Mouse (Mus musculus) heart, embryonic 14.5 days (tissue): Measurements from ENCODE around the gene Rrbp1. TPM values are rescaled to one million over a fixed set of nuclear protein-coding genes. Genes with fewer than 3 reads are reported as not detected.

Experiments
- ATAC-seq: fragments of 200-750 bp; cut with Nextera tagmentation; 2 replicates; pipeline ENCODE4 v1.8.0; 2017; ENCODE audit warnings: low read depth, moderate TSS enrichment; ENCODE audit not compliant: insufficient number of reproducible peaks, insufficient read depth, low FRiP score
- H3K27ac ChIP-seq, 2 experiments: fragments of 200-500 bp in 1 of 2; fragments of 300-500 bp in 1 of 2; sonication (generic) in 1 of 2; replicated peaks in 1 of 2; 2 replicates each; pipeline ENCODE4 v1.5.1; 2012 to 2014; ENCODE audit warnings: low read depth in 2 of 2, low read length in 2 of 2, control low read depth in 1 of 2, mild to moderate bottlenecking in 1 of 2, mixed read lengths in 1 of 2; ENCODE audit not compliant: control insufficient read depth in 1 of 2, insufficient read depth in 1 of 2
- H3K27me3 ChIP-seq: fragments of 300-500 bp; sonication (generic); 2 replicates; pipeline ENCODE4 v1.6.1; 2014; ENCODE audit warnings: mild to moderate bottlenecking, low read length, control low read depth; ENCODE audit not compliant: control insufficient read depth, insufficient read depth
- H3K36me3 ChIP-seq: fragments of 300-500 bp; sonication (generic); 2 replicates; pipeline ENCODE4 v1.6.1; 2014; ENCODE audit warnings: mild to moderate bottlenecking, control low read depth, low read length, mixed read lengths; ENCODE audit not compliant: control insufficient read depth, insufficient read depth
- H3K4me1 ChIP-seq, 2 experiments: fragments of 200-500 bp in 1 of 2; fragments of 300-500 bp in 1 of 2; sonication (generic) in 1 of 2; 2 replicates each; pipeline ENCODE4 v1.6.1; 2012 to 2014; ENCODE audit warnings: low read length in 2 of 2, control low read depth in 1 of 2, mixed read lengths in 1 of 2; ENCODE audit not compliant: control insufficient read depth in 2 of 2, insufficient read depth in 2 of 2
- H3K4me2 ChIP-seq: fragments of 300-500 bp; sonication (generic); 2 replicates; pipeline ENCODE4 v1.6.1; 2014; ENCODE audit warnings: mild to moderate bottlenecking, low read length
- H3K4me3 ChIP-seq, 2 experiments: fragments of 200-500 bp in 1 of 2; fragments of 300-500 bp in 1 of 2; sonication (generic) in 1 of 2; 2 replicates each; pipeline ENCODE4 v1.5.1; 2012 to 2014; ENCODE audit warnings: low read length in 2 of 2, mild to moderate bottlenecking in 2 of 2, control low read depth in 1 of 2, low read depth in 1 of 2, moderate library complexity in 1 of 2; ENCODE audit not compliant: control insufficient read depth in 1 of 2, insufficient read depth in 1 of 2
- H3K9ac ChIP-seq: fragments of 300-500 bp; sonication (generic); 2 replicates; pipeline ENCODE4 v1.6.1; 2014; ENCODE audit warnings: mild to moderate bottlenecking, low read length
- H3K9me3 ChIP-seq: fragments of 300-500 bp; sonication (generic); 2 replicates; pipeline ENCODE4 v1.6.1; 2016; ENCODE audit warnings: low read length, control low read depth; ENCODE audit not compliant: control insufficient read depth
- WGBS: fragments of 180-500 bp; shearing (Covaris S2); extraction: QIAGEN DNeasy Blood & Tissue Kit; methylation state at CpG from one replicate; pipeline ENCODE4 v1.1.7; 2014; 5-methylcytosine and 5-hydroxymethylcytosine counted together
- polyA plus RNA-seq: library from polyadenylated mRNA; unstranded; fragments of >200 nt; fragmentation: Nextera tagmentation; extraction: Ambion mirVana; gene quantifications from 2 replicates; pipeline ENCODE4 v1.2.1, GENCODE M21; 2014

The Rrbp1 gene
- polyA plus RNA-seq, 1 experiment from 2014 or later: 61.8 TPM

DNA sequence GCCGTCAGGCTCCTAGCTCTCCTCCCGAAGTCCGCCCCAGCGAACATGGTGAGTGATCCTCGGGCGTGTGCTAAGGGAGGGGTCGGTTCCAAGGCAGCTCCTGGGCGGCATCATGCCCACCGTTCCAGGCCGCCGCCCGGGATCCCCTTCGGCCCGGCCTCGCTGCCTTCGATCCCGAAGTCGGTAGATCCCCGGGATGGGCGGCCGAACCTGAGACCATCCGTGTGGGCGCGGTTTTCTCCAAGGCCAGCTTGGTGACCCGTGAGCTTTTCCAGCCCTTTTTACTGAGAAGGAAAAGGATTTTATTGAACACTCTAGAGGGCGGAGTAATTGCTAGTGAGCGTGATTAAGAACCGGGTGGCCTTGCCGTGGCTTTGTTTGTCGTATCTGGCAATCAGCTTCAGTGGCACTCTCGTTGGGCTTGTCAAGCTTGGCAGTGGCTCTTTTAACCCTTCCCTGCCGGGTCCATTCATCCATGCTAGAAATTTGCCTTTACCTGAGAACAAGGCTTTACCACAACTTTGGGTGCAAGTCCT lies 95.4 kb downstream of the Rrbp1 start:
- H3K4me2 ChIP-seq: peak overlapping the region; percentile 63
- no peaks in the 10 kb centered on the region for H3K27me3 ChIP-seq
- under 1% methylated on average over 32 of the region's 32 CpGs for WGBS
- no peaks in the 10 kb centered on the region for H3K9me3 ChIP-seq
- 0 out of 2 replicates have a peak, but pooled peaks have one; percentile 0 for ATAC-seq
- no peaks in the 10 kb centered on the region for H3K36me3 ChIP-seq
- peak overlapping the region; percentile 99 for H3K9ac ChIP-seq
- H3K27ac ChIP-seq: peak overlapping the region; percentile 98 to 100
- peak overlapping the region; percentile 93 to 94 for H3K4me3 ChIP-seq
- H3K4me1 ChIP-seq: peaks cover 5 to 35% of the 10 kb centered on the region in 2 experiments

GRCm38 (mm10) chr2:143914760-143915599 lies 96.1 kb downstream of the Rrbp1 start, which contains the start of gene Dstn:
Gene Dstn, plus strand, starts transcription at chr2:143915320.
- under 1% methylated on average over 68 of the region's 71 CpGs for WGBS
- Histone ChIP-seq H3K4me2 (peak within 1 kb of the TSS; percentile 63), H3K4me1 (peaks cover 5 to 30% of the 10 kb centered on the region in 2 experiments), H3K9me3 (no peaks in the 10 kb centered on the region), H3K27ac (peak within 1 kb of the TSS; percentile 98 to 100), H3K27me3 (no peaks in the 10 kb centered on the region), H3K36me3 (no peaks in the 10 kb centered on the region), H3K4me3 (peak within 1 kb of the TSS; percentile 93 to 94), H3K9ac (peak within 1 kb of the TSS; percentile 99)
- ATAC-seq: peak; percentile 98

GRCm38 (mm10) chr2:143914221-143914620 lies 96.8 kb downstream of the Rrbp1 start:
- Histone ChIP-seq H3K9ac (peak overlapping the region; percentile 99), H3K4me1 (peaks cover 2 to 24% of the 10 kb centered on the region in 2 experiments), H3K27ac (peak overlapping the region; percentile 98 to 100), H3K4me2 (peak overlapping the region; percentile 63), H3K36me3 (no peaks in the 10 kb centered on the region), H3K27me3 (no peaks in the 10 kb centered on the region), H3K4me3 (peak overlapping the region; percentile 93 to 94), H3K9me3 (no peaks in the 10 kb centered on the region)
- WGBS: 7% methylated on average over 10 of the region's 10 CpGs
- ATAC-seq: no peak

GRCm38 (mm10) chr2:143912199-143912598 lies 98.9 kb downstream of the Rrbp1 start:
- no peaks in the 10 kb centered on the region for H3K27me3 ChIP-seq
- H3K9ac ChIP-seq: no peak overlapping the region
- 94% methylated on average over 2 of the region's 2 CpGs for WGBS
- no peaks in the 10 kb centered on the region for H3K9me3 ChIP-seq
- no peak overlapping the region for H3K4me2 ChIP-seq
- H3K36me3 ChIP-seq: no peaks in the 10 kb centered on the region
- H3K27ac ChIP-seq: no peak overlapping the region
- 0 out of 4 replicates have a peak, but pooled peaks cover 0 to 5% of the 10 kb centered on the region in 2 experiments for H3K4me1 ChIP-seq
- no peak overlapping the region for H3K4me3 ChIP-seq
- ATAC-seq: no peak

DNA sequence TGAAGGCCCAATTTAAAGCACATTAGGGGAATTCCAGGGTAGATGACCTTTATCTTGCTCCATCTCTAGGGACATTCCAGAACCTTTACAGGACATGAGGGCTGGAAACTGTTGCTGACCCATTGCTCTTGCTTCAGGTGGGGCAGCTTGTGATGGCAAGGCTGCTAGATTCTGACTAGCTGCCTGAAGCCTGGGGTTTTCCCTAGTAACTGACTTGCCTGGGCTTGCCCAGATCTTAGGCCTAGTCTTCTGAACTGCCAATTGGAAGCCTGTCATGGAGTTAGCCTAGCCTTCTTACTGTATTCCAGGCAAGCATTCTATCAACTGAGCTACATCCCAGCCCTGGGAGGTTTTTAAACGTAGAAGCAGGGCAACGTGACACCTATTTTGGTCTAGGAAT lies 101.8 kb downstream of the Rrbp1 start:
- Histone ChIP-seq H3K4me1 (no peaks in the 10 kb centered on the region), H3K4me3 (no peak overlapping the region), H3K9ac (no peak overlapping the region), H3K9me3 (no peaks in the 10 kb centered on the region), H3K27ac (no peak overlapping the region), H3K36me3 (no peaks in the 10 kb centered on the region), H3K27me3 (no peaks in the 10 kb centered on the region), H3K4me2 (no peak overlapping the region)
- WGBS: 73% methylated on average over 2 of the region's 2 CpGs
- ATAC-seq: no peak

DNA sequence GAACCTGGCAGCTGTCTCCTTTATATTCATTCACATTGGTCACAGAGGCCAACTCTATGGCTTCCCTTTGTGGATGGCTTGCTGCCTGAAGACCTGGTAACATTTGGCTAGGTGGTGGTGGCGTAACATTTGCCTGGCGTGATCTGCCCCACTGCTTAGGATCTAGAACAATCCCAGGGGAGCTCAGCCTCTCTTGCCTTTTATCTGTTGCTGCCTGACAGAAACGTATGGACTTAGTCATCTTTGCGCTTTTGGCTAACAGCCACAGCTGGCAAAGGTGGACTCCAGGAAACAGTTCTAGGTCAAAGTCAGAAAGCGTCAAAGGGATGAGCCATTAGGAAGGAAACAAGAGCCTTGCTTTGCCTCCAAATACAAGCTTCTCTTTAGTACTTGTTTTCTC lies 106.2 kb downstream of the Rrbp1 start:
- Histone ChIP-seq H3K4me1 (peaks cover 2 to 4% of the 10 kb centered on the region in 2 experiments; a peak in 1 of 4 replicates), H3K4me2 (no peak overlapping the region), H3K36me3 (no peaks in the 10 kb centered on the region), H3K4me3 (no peak overlapping the region), H3K9me3 (no peaks in the 10 kb centered on the region), H3K27ac (no peak overlapping the region), H3K9ac (no peak overlapping the region), H3K27me3 (no peaks in the 10 kb centered on the region)
- no peak for ATAC-seq
- 59% methylated on average over 5 of the region's 5 CpGs for WGBS

DNA sequence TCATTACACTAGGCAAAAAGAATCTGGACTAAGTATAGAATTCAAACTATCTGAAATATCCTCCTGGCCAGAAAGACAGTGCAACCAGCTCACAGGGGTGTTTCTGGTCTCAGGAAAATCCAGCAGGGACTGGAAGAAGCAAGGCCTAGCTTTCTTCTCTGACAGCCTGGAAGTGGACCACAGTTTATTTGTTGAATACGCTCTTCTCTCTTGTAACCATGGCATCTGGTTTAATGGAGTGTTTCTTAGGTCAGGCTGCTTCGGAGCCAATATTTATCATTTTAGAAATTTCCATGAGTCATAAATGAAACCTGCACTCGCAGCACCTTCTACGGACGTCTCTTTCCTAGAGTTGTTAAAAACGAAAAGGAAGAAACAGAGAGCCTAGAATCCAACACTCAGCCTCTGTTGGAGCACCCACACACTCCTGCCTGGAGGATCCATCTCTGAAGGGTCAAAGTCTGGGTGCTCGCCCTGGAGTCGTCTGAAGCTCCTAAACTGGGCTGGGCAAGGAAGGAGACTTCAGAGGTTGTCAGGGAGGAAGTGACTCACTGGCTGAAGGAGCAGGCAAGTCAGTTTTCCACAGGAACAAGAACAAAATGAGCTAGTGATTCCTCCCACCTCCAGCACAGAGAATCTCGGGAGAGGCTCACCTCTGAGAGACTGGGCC lies 107.6 kb downstream of the Rrbp1 start:
- Histone ChIP-seq H3K9ac (no peak overlapping the region), H3K9me3 (no peaks in the 10 kb centered on the region), H3K27me3 (no peaks in the 10 kb centered on the region), H3K36me3 (no peaks in the 10 kb centered on the region), H3K4me2 (no peak overlapping the region), H3K4me3 (no peak overlapping the region), H3K4me1 (peaks cover 2 to 4% of the 10 kb centered on the region in 2 experiments; a peak in 1 of 4 replicates), H3K27ac (no peak overlapping the region; a peak in 1 of 4 replicates)
- WGBS: 66% methylated on average over 9 of the region's 9 CpGs
- ATAC-seq: no peak
